Mouse (Mus musculus) frontal cortex, postnatal 10 days (tissue): ENCODE measurements around the gene Nxt1.

Experiments
- DNase-seq, 2 experiments: peaks; one replicate each; pipeline ENCODE4 v3.0.0; 2022; ENCODE audit warnings: low spot score in 2 of 2, mixed read lengths in 1 of 2

The Nxt1 gene

DNA sequence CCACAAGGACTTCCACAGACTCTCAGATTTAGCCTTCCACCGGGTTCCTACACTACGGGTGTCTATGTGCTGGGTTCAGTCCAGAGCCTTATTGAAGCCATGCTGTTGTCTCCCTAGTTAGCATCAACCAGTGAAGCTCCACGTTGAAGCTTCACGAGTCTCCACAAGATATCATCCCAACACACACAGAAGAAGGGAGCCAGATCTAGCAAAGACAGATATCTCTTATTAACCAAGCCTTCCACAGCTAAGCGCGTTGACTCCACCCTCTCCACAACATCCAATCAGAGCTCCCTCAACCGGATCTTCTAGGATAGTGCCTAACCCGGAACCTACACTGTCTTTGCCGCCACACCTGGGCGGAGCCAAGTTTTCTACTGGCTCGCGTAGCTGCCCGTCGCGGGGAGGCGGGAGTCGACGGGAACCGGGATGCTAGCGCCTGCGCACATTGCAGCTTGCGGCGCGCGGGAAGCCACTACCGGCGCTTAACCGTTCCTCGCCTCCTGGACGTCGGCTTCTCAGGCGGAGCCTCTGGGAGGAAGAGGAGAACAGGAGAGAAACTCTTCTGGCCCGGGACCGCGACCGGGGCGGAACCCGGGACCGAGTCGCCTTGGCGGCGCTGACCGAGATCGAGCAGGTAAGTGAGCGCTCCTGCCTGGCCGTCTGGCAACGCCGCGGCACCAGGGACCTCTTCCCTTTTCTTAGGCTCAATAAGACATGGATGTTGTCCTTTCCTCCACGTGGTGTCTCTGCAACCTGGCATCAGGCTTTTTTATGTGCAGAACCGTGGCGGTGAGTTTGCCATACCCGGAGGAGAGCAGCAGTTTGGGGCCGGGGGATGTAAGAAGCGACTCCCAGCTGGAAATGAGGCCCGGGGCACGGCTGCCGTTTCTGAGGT, at the start of gene Nxt1:
Gene Nxt1, plus strand, starts transcription at position 403 of the 898 bp plus-strand sequence.
- DNase-seq, result peak; percentile 97 to 99

DNA sequence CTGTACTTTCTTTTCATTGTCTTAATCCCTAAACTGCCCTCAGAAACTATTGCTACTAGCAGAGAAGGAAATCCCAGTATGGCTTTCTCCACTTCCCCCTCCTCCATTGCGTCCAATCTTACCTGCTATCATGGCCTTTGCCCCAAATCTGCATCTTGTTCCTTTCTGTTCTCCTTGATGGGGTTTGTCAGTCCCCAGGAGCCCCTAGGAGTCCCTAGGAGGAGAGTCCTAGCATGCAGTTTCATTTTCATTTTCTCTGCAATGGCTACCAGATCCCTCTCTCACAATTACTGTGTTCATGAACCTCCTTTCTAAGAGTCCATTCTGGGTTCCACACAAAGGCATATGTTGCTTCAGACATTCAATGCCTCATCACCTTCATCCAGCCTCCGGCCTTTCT, 49.3 kb upstream of the Nxt1 start:
- no peak for DNase-seq

DNA sequence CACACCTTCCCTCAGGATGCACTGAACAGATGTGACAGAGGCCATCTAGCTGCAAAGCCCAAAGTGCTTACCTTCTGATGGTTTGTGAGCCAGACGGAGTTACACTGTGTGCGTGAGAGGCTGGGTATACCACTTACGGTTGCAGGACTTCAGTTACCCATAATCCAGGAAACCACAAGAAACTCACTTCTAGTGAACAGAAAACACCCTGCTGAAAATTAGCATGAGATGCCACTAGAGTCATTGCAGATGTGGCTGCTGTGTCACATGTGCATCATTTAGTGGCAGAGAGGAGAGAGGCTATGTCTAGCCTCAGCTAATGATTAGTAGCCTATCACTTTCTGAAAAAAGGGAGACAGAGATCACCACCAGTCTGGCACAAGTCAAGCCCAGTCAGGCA, 47.9 kb upstream of the Nxt1 start:
- DNase-seq, result no peak

DNA sequence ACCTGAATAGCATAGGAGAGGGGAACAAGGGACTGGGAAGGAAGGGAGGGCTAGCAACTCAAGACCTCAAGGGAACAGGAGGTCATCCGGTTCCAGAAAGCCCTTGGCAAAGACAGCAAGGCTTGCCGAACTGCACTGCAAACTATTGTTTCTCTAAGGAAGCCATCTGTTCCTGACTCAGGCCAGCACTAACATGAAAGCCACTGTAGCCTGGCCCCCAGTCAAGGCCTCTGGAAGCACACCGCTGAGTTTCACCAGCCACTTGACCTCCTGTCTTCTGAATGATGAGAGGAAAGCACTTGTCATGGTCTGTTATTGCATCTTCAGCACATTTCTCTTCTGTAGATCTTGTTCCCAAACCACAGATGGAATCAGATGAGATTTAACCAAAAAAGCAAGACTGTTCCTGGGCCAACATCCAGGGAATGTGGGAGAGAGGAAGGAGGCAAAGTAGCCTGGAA, 45.4 kb upstream of the Nxt1 start:
- DNase-seq, result no peak

DNA sequence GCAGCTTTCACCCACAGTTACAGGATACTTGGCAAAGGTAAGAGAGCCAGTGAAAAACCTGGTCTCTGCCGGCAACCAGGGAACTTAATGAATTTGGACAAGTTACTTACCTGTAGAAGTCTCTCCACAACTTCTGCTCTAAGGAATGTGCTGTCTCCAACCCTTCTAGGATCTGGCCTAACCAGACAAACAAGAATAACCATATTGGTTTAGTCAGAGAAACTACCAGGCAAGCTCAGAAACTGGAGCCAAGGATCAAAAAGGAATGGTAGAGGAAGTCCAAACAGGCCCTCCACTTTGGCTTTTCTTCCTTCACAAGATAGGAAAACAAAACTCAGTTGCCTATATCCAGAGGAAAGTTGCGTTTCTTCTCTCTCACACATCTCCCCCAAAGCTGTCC, 41.4 kb upstream of the Nxt1 start:
- DNase-seq, result no peak

DNA sequence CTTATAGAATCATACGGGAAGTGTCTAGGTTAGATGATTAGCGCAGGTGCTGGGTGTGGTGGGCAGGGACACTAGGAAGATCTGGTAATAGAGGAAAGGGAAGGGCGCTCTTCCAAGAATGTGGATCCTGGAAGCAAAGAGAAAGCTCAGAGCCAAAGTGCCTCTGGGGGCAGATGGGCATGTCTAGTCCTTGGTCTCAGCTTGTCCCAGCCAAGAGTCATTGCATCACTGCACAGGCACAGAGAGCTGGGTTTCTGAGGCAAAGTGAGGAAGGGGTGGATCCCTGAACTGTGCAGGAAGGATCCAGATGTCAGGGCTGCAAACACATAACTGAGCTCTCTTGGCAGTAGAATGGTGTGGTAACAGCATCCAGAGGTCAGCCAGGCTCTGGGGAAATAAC, 40.8 kb upstream of the Nxt1 start:
- no peak for DNase-seq

DNA sequence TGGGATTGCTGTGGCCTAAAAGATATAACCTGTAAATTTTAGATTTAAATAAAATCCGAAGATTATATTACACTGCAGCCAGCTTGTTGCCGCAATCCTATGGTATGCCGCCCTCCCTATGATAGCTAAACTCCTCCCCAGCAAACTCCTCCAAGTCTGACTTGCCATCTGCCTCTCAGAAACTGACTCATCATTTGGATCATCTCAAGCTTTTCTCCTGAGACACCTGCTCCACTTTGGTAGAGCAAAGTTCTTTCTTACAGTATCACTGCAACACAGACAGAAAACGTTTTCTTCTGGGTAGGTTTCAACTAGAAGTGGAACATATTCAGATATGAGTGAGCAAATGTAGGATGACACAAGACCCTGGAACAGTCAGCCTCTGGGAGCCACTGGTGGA, 37.9 kb upstream of the Nxt1 start:
- no peak for DNase-seq

DNA sequence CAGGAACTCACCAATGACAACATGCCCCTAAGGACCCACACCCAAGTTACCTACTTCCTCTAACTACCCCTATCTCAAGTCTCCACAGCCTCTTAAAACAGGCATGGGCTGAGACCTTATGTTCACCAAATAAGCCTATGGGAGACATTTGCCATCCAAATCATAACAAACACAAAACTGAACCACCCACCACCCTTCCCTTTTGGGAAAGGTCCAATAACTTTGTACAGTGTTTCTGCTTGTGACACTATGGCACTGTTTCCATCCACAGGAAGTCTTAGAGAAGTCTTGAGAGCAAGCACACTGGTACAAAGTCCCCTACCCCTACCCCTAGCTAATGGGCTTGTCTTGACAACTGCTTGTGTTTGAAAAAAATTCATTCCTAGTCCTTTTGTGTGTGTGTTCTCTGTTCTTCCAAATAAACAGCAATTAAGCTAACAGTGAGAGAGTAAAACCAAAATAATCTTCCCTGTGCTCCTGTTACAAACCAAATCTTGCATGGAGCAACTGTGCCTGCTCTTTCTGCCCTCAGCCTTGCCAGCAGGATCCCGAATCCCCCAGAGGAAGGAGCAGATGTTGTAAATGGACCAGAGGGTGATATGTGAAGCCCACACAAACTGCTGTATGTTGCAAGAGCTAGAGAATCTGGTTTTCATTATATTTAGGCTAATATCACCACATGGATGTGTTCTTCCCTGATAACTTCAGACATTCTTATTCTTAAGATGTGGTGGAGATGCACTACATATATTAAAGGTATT, 29.6 kb upstream of the Nxt1 start:
- no peak for DNase-seq

DNA sequence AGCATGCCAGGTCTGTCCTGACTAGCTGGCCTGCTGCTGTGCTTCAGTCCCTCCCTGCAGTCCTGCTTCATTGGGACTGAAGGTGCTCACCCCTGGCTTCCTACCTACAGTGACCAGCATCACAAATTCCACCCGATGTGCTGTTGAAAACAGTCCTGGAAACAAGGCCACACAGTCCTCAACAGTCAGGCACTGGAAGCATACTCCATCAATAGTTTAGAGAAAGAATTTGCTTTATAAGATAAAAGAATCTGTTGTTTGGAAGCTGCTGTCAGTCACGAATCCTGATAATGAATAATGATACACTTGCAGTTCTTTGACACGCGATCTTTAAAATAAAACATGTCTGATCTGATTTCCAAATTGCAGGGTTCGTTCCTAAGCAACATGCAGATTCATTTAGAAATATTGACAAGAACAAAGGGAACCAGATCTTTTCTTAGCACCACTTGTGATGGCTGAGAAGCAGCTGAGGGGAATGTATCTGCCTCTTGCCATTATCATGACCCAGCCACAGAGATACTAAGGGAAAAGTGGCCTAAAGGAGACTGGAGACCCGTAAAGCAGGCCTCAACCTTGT, 27.9 kb upstream of the Nxt1 start:
- DNase-seq, result no peak

DNA sequence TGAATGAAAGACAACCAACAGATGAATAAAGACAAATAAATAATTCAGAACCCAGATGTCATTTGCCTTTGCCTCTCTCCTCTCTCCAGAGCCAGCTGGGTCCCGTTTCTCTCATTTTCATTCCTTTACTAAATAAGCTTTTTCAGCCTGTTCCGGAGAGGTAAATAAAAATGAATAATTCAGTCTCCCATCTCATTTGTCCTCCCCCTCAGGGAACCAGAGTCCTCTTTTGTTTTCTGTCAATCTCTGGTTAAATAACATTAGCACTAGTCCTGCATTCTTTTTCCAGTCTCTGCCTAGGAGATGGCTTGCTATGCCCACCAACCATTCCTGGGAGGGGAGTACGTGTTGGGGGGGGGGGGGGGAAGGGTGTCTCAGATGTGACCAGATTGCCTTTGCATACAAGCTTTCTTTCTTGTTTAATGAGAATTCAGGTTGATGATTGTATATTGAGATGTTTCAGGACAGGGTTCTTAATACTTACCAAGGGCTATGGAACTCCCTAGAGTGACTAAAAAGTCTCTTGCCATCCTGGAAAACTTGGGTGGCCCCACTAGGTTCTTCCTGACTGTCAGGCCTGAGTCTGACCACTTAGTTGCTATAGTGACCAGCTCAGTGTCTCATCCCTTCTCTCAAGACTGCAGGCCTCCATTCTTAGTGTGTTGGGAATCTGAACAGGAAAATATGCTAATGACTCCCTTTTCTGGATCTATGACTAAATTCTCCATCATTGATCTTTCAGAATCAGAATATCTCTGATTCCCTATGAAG, 21.6 kb upstream of the Nxt1 start:
- no peak for DNase-seq

DNA sequence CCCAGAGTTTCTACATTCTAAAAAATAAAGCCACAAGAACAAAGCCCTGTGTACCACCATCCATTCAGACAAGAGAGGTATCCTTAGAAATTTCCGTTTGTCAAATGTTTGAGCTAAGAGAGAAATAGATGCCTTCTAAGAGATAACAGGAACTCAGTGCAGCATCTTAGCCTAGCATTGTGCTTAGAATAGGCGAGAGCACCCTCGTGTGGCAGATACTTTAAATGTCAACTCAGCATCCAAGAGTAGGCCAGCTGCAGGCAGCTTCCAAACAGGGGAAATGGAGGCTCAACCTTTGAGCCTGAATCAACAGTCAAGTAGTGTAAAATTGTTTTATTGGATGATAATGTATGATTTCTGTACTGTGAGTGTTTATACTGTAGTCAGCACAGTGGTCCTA, 17.4 kb upstream of the Nxt1 start:
- DNase-seq, result peak; percentile 40 to 74

DNA sequence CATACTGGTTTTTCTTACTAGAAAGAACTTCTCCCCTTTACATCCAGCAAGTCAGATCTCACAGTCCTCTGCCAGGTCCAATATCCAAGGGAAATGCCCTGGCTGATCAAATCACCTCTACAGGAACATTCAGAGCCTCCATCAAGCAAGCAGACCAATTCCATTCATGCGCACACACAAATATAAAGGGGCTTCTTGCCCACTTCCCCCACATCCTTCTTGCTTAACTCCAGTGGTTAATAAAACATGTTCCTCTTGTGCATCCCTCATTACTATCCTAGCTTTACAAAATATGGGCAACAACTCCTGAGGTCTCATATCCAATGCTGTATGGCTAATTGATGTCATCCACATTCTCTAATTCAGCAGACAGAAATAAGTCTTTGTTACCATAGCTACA, 8.9 kb upstream of the Nxt1 start:
- DNase-seq, result no peak

DNA sequence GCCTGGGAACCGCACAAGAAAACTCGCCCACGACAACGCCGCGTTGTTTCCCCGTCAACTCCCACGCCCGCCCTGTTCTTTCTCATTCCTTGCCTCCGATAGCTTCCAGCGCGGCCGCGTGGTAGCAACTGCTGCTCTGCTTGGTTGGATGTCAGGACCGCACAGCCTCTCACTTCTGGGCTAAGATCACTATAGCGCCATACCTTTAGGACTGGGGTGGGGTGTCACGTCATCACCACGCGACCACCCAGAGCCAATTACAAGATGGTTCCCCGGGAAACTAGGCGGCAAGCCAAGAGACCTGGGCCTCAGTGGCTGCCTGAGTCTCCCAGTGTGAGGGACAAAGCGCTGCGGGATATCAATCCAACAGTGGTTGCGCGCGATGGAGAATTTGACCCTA, 5.4 kb downstream of the Nxt1 start:
- peak; percentile 83 to 86 for DNase-seq

DNA sequence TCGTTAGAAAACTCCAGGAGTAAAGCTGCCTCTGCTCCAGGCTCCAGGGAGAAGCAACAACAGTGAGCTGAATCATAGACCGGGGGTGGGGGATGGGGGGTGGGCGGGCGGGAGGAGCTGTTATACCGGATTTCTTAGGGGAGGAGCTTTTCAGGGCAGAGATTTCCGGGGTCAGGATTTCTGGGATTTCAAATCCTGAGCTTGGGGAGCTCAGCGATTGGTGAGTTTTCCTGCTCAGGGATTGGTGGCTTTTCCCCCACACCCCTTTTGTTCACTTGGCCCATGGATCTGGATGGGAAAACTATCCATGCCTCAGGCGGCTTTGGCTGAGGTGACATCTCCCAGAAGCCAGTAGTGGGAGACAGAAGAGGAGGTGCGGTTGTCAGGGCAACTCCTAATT, 6.9 kb downstream of the Nxt1 start:
- DNase-seq, result peak; percentile 38

DNA sequence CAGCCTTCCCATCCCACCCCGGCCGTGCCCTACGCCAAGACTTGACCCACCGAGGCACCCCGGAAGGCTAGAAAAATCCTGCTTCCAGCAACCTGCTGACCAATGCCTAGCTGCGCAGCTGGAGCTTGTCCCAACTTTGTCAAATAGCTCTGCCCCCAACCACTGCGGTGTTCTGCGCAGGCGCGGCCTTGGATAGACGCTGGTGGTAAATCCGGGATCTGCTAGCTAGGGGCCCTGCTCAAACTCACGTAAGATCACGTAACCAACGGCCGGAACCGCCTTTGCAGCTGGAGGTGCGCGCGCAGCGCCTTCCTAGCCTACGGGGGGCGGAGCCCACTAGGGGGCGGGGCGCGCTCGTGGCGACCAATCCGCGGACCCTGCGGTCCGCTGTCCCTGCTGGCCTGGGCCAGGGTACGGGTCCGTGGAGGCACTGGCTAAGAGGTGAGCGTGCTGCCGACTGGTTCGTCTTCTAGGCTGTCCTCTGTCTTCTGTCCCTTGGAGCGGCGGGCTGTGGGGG, 8.4 kb downstream of the Nxt1 start, which contains the start of gene Gzf1:
Gene Gzf1, plus strand, starts transcription at position 249 of the 517 bp plus-strand sequence.
- peak; percentile 98 for DNase-seq

DNA sequence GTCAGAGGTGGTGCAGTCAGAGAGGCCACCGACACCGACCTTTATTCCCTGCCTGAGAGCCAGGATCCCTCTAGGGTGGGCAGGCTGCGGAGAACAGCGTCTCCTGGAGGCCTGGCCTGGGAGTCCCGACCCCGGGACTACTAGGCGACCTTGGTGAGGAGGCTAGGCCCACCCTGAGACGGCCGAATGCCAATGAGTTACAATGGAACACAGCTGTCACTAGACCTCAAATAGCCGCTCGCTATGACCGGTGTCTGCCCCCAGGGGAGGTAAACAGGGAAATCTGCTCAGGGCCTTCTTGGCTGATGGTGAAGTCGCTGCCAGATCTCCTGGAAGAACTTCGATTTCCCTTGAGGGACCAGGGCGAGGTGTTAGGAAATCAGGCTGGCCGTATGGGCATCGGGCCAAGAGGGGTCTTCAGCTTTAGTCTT, 9.1 kb downstream of the Nxt1 start:
- DNase-seq, result peak; percentile 51 to 56

DNA sequence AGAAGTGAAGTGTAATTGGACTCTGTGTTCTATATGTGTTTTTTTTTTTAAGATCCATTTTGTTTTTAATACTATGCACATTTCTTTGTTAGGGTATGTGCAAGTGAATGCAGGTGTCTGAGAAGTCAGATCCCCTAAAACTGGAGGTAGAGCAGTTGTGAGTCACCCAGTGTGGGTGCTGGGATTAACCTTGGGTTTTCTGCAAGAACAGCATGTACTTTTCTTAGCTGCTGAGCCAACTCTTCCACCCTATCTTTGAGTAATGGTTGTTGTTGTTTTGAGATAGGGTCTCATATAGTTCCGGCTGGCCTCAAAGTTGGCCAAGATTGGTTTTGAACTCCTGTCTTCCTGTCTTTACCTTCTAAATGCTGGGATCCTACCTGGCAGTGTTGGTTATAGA, 10.6 kb downstream of the Nxt1 start:
- DNase-seq, result no peak

DNA sequence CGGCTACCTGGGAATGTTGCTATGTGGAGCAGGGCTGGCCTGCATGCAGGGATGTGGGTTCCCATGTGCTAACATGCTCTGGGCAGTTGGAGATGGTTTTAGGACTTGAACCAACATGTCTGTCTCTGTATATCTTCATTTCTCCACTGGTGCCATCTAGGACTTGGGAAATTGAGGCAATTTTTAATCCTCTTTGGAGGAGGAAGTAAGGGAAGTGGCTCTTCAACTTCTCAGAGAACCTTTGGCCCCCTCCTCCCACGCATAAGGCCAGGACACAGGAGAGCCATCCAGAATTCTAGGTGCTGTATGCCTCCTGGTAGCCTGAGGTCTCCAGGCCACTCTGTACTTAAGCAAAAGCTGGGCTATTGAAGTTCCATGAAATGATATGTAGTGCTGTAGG, 12.6 kb downstream of the Nxt1 start:
- no peak for DNase-seq

DNA sequence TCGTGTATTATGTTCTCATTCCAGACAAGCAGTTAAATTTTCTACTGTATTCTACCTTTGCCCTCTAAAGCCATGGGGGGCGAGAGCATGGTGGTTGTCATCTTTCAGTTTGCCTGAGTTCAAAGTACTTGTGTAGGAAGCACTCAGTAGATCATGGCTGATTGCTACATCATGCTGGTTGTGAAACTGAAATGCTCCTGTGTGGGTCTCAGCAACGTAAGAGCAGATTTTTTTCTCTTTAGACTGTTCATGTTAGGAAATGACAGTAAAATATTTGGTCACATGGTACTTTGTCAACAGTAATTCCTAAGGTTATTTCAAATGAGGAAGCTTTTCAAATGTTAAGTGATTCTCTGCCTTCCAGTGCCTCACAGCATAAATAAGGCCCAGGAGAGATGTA, 13.3 kb downstream of the Nxt1 start:
- DNase-seq, result no peak

DNA sequence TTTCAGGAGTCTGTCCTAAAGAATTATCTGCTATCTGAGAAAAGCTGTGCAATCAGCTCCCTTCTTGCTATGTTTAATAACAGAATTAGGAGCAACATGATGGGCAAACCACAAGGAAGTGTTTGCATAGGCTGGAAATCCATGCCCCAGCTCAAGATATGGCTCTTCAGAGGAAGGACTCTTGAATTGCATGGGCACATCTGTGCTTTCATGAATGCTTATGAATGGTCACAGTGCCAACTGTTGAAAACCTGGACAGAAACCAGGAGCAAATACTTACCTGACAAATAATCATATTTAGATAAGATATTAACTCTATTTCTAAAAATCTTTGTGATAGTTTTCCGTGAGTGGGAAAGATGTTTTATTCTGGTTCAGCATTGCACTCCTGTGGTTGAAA, 14.5 kb downstream of the Nxt1 start:
- DNase-seq, result no peak

DNA sequence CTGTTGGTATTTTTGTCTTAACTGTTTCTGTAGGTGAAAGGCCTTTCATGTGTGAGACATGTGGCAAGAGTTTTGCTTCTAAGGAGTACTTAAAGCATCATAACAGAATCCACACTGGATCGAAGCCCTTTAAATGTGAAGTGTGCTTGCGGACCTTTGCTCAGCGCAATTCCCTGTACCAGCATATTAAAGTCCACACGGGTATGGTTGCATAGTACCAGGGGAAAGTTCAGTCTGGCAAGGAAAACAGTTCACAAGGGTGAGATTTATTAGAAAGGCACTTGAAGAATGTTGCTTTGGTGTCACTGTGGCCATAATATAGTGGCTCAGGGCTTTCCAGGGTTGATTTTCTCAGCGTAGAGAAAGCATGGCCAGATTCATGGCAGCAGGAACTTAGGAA, 15.6 kb downstream of the Nxt1 start:
- no peak for DNase-seq
